Mouse (Mus musculus): ENCODE measurements around the gene Pip4p1. TPM values are rescaled to one million over a fixed set of nuclear protein-coding genes. Genes with fewer than 3 reads are reported as not detected.
"Not testable (repeated sequence)": the region's sequence is repeated elsewhere in the genome, so short reads cannot be mapped to it uniquely, and the experiment has no call there.

The Pip4p1 gene
- total RNA-seq (2021), result 100 to 1,000 TPM in 1 of 2 experiments, 10 to 100 TPM in 1; 92.3 to 102 TPM
- long read RNA-seq, experiment 1, transcript Pip4p1-201 (7 exons, 1,594 nt), result minor isoform, 20 of 73 reads
- long read RNA-seq, experiment 1, transcript Pip4p1-205 (7 exons, 2,755 nt), result major isoform, 30 of 73 reads
- long read RNA-seq, experiment 1, partial matches to known transcripts, result 4 of 73 reads
- long read RNA-seq, experiment 1, other reads (novel, unspliced or antisense), result 15 of 73 reads
- long read RNA-seq, experiment 2, transcript Pip4p1-205 (7 exons, 2,755 nt), result major isoform, 24 of 51 reads
- long read RNA-seq, experiment 2, transcript Pip4p1-201 (7 exons, 1,594 nt), result minor isoform, 17 of 51 reads
- long read RNA-seq, experiment 2, partial matches to known transcripts, result 1 of 51 reads
- long read RNA-seq, experiment 2, other reads (novel, unspliced or antisense), result 7 of 51 reads

DNA sequence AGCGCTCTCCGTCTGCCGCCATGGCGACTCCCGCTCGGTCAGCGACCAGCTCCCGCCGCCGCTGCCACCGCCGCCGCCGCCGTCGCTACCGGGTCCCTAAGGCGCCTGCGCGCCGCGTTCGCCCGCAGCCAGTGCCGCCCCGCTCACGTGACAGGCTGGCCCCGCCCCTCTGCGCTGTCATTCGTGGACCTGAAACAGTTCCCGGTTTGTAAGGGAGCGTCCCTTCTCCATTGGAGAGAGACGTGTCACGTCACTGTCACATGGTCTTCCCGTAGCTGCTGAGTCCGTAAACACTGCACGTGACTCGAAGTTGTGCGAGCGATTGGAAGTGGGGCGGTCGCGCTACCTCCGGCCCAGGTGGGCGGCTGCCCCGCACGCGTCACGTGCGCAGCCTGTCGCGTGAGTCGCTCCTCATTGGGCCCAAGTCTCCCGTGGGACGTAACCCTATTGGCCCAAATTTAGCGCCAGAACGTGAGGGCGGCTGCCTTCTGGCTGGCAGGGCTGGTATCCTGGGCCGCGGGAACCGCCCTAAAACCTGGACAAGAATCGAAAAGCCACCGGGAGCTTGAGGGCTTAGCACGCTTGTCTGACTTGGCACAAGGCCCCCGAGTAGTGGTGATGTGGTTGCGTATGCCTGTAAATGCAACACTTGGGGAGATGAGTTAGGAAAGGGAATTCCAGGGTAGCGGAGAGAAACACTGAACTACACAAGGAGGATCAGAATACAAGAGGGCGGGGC is at the start of gene Pip4p1, which contains the start of gene Pnp:
Gene Pip4p1 (minus strand): TSS at position 103 of the 739 bp plus-strand sequence.
Gene Pnp (plus strand): TSS at position 329 of the 739 bp plus-strand sequence.
- DNase-seq (ENCODE audit: low spot score in 2 of 2), result peak; percentile 98 to 99

DNA sequence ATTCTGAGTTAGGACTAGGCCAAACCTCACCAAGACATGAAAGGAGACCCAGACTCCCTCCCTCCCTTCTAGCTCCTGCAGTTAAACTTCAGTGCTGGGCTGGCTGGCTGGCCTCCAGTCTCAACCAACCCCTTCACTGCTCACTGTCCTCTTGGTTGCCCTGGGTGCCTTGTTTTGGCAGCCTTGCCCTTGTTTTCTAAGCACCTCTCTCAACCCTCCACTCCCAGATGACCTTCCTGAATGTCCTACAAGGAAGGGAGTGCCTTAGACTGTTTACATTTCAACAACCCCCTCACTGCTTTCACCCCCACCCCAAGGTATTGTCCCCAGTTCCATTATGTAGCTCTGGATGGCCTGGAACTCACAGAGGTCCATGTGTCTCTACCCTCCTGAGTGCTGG is 49.0 kb upstream of the Pip4p1 start:
- DNase-seq (ENCODE audit: low spot score in 2 of 2), result no peak

DNA sequence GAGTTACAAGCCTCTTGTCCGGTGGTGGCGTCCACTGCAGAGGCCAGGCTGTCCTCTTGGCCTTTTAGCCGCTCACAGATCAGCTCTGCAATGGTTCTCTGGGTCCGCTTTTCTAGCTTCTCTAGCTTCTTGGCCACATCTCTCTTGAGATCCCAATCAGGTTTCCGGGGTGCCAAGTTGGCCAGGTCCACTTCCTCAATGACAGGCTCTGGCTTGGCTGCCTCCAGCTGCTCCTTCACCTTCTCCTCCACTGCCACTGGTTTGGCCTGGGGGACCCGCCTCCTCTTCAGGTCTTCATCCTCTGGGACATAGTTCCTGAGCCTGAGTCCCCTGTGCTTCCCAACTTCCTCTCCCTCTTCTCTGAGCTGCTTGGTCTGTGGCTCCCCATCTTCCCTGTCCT is 47.8 kb upstream of the Pip4p1 start:
- DNase-seq (ENCODE audit: low spot score in 2 of 2), result not testable (repeated sequence)

GRCm38 (mm10) chr14:50976674-50977073 is 46.0 kb upstream of the Pip4p1 start:
- DNase-seq (ENCODE audit: low spot score in 2 of 2), result no peak

- DNase-seq (ENCODE audit: low spot score in 2 of 2), result no peak
These were observed 44.3 kb upstream of the Pip4p1 start for GRCm38 (mm10) chr14:50975001-50975400.

DNA sequence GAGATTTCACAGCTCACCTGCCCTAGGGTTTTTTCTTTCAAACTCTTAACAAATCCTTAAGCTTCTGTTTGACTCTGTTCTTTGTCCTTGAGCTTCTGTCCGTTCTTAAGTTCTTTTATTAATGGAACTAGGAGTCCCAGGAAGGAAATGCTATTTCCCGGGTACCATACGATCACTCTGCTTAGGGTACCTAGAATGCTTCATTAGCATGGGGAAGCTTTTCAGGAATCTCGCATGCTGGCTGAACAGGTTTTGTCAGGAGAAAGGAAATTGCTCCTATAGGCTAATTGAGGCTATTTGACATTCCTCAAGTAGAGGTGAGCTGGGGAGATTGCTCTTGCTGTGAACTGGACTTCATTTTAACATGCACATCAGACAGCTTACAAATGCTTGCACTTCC is 43.0 kb upstream of the Pip4p1 start:
- DNase-seq (ENCODE audit: low spot score in 2 of 2), result no peak

- not testable (repeated sequence) for DNase-seq (ENCODE audit: low spot score in 2 of 2)
These were observed 42.4 kb upstream of the Pip4p1 start for GRCm38 (mm10) chr14:50973054-50973453.

DNA sequence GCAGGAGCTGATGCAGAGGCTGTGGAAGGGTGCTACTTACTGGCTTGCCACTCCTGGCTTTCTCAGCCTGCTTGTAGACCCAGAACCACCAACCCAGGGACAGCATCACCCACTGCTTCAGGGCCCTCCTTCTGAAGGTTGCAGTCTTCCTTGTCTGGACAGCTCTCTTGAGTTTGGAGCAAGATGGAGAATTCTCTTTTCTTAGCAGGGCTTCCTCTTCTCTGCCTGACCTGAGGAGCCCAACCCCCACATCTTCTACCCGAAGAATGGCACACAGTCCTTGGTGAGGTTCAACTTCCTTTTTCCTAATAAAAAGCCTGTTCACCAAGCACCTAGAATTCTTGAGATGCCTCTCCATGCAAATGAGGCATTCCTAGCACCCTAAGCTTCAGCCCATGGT is 40.2 kb upstream of the Pip4p1 start:
- no peak for DNase-seq (ENCODE audit: low spot score in 2 of 2)

GRCm38 (mm10) chr14:50969558-50970544 is 39.2 kb upstream of the Pip4p1 start:
- DNase-seq (ENCODE audit: low spot score in 2 of 2), result peak in 1 of 2 experiments; percentile 23

GRCm38 (mm10) chr14:50969041-50969440 is 38.4 kb upstream of the Pip4p1 start:
- no peak for DNase-seq (ENCODE audit: low spot score in 2 of 2)

GRCm38 (mm10) chr14:50968216-50968980 is 37.7 kb upstream of the Pip4p1 start:
- DNase-seq (ENCODE audit: low spot score in 2 of 2), result no peak

GRCm38 (mm10) chr14:50958289-50958995 is 27.8 kb upstream of the Pip4p1 start:
- not testable (repeated sequence) for DNase-seq (ENCODE audit: low spot score in 2 of 2)

GRCm38 (mm10) chr14:50957146-50957545 is 26.5 kb upstream of the Pip4p1 start:
- not testable (repeated sequence) for DNase-seq (ENCODE audit: low spot score in 2 of 2)

DNA sequence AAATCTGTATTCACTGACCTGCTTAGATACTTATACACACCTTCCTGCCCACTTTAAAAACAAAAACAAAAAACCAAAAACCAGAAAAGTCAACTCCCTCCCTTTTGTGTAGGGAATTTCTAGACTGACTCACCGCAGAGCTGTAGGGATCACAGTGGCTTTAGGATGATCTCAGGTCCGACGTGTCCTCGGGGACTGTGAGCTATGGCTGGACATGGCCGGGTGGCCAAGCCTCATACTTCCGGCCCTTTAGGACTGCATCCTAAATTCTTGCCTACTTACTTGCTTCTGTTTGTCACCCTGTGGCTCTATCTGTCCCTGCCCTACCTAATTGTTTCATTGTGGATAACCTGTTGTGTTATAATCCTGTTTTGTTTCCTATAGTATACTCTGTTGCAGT is 26.1 kb upstream of the Pip4p1 start:
- not testable (repeated sequence) for DNase-seq (ENCODE audit: low spot score in 2 of 2)

DNA sequence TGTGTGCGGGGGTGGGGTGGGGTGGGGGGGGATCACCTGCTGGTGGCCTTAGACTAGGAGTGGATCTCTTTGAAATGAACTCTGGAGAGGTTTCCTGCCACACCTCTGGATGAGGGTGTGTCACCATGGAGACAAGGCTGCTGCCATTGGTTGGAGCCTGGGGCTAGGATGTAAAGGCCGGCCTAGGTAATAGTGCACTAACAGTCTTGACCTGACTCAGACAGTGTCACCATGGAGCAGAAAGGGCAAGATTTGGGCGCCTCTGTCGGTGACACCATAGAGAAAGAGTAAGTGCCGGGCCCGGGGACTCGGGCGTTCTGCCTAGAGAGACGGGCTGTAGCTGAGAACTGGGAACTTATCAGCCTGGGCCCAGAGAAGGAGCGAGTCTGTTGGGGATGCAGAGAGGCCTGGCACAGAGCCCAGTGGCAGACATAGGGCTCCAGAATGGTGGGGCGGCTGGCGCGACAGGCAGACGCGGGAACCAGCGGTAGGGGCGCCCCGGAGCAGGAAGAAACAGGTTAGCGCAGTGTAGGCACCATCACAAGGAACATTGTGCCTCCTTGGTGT is 25.4 kb upstream of the Pip4p1 start, which contains the start of gene Pnp2:
Gene Pnp2 (plus strand): TSS at position 51 of the 567 bp plus-strand sequence.
- peak in 1 of 2 experiments; percentile 29 for DNase-seq (ENCODE audit: low spot score in 2 of 2)

GRCm38 (mm10) chr14:50955487-50955886 is 24.8 kb upstream of the Pip4p1 start:
- no peak for DNase-seq (ENCODE audit: low spot score in 2 of 2)

DNA sequence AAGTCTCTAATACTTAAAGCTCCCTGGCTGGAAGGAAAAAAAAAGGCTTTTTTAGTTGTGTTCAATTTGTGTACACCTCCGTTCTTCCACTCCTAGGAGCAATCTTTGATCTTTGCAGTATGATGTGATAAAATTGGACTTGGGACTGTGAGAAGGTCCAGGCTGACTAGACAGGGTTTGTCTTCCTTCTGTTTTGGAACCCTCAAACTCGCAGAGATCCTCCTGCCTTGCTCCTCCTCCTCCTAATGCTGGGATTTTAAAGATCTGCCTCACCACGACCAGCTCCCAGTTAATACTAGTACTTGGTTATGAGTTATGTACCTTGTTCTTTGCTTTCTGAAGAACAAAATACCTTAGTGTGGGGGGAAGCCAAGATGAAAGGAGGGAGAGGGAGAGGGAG is 14.9 kb upstream of the Pip4p1 start:
- not testable (repeated sequence) for DNase-seq (ENCODE audit: low spot score in 2 of 2)

DNA sequence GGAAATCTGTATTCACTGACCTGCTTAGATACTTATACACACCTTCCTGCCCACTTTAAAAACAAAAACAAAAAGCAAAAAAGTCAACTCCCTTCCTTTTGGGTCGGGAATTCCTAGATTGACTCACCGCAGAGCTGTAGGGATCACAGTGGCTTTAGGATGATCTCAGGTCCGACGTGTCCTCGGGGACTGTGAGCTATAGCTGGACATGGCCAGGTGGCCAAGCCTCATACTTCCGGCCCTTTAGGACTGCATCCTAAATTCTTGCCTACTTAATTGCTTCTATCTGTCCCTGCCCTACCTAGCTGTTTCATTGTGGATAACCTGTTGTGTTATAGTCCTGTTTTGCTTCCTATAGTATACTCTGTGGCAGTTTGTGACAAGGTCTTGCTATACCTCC is 14.4 kb upstream of the Pip4p1 start:
- not testable (repeated sequence) for DNase-seq (ENCODE audit: low spot score in 2 of 2)

- not testable (repeated sequence) for DNase-seq (ENCODE audit: low spot score in 2 of 2)
These were observed 14.0 kb upstream of the Pip4p1 start for GRCm38 (mm10) chr14:50944668-50945033.
